Mouse (Mus musculus): Measurements from ENCODE around the gene Kirrel2. TPM values are rescaled to one million over a fixed set of nuclear protein-coding genes. Genes with fewer than 3 reads are reported as not detected.
"Not testable (repeated sequence)": the region's sequence is repeated elsewhere in the genome, so short reads cannot be mapped to it uniquely, and the experiment has no call there.

Kirrel2 gene
- not detected for total RNA-seq (2022)

GRCm38 (mm10) chr7:30457629-30458330 lies at the start of gene Kirrel2, which contains the start of gene Nphs1:
Kirrel2 (minus strand) TSS chr7:30457690.
Nphs1 (plus strand) TSS chr7:30458315.
- DNase-seq = no peak

- DNase-seq = not testable (repeated sequence)
These were observed 43.7 kb upstream of the Kirrel2 start for GRCm38 (mm10) chr7:30501159-30501558.

DNA sequence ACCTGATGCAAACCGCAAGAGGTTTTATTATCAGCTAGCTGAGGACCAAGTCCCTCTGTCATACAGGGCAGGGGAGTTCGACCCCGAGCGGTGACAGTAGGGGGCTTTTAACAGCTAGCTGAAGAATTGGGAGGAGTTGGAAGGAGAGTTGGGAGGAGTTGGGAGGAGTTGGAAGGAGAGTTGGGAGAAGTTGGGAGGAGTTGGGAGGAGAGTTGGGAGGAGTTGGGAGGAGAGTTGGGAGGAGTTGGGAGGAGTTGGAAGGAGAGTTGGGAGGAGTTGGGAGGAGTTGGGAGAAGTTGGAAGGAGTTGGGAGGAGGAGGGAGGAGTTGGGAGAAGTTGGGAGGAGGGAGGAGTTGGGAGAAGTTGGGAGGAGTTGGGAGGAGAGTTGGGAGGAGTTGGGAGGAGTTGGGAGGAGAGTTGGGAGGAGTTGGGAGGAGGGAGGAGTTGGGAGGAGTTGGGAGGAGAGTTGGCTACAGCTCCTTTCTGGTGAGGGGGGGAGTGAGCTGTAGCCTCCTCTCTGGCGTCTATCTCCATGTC lies 38.1 kb upstream of the Kirrel2 start:
- not testable (repeated sequence) for DNase-seq

GRCm38 (mm10) chr7:30493401-30493931 lies 36.0 kb upstream of the Kirrel2 start, which contains the start of gene Prodh2:
Prodh2 (plus strand) TSS chr7:30493622.
- no peak for DNase-seq

- DNase-seq = peak; percentile 54
These were observed 35.3 kb upstream of the Kirrel2 start for GRCm38 (mm10) chr7:30492765-30493164.

GRCm38 (mm10) chr7:30490957-30491307 lies 33.4 kb upstream of the Kirrel2 start:
- DNase-seq = no peak

DNA sequence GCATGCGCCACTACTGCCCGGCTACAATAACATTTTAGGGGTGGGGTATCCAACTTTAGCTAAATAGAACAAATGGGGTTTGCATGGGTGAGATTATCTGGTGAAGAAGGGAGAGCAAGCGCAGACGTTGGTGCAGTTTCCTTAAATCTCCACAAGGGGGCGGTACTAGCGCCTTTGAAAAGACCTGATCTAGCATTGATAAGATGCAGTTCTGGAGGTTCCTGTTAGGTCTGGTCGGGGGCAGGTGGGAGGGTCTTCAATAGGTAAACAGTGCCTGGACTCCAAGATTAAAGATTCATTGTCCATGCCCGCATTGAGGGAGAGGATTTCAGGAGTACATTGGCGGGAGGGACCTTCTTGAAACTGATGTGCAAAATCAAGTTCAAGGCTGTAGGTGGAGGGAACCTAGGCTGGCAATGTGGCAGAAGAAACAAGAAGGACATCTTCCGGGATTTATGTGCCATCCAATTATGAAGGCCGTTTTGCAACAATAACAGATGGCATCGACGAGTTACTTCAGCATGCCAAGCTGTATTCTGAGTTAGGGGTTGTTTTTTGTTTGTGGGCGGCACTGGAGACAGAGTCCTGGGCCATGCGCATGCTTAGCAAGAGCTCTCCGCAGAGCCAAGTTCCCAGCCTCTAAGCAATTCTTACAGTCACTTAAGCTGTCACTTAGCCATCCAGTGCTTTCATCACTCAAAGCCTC lies 32.9 kb upstream of the Kirrel2 start:
- no peak for DNase-seq

- no peak for DNase-seq
These were observed 26.8 kb upstream of the Kirrel2 start for GRCm38 (mm10) chr7:30484250-30484649.

GRCm38 (mm10) chr7:30477415-30478381 lies 20.2 kb upstream of the Kirrel2 start:
- DNase-seq = no peak

- not testable (repeated sequence) for DNase-seq
These were observed 18.6 kb upstream of the Kirrel2 start for GRCm38 (mm10) chr7:30476136-30476535.

- DNase-seq = no peak
These were observed 17.5 kb upstream of the Kirrel2 start for GRCm38 (mm10) chr7:30474999-30475398.

DNA sequence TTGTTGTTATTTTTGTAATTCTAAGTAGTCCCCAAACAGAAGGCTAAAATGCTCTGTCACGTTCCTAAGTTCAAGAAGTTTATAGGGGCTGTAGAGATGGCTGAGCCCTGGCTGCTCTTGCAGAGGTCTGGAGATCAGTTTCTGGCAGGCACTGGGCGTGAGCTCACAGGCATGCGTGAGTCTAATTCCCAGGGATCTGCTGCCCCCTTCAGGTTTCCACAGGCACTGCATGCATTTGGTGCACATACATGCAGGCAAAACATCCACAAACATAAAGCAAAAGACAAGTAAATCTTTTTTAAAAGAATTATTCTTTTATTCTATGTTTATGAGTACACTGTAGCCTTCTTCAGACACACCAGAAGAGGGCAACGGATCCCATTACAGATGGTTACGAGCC lies 14.9 kb upstream of the Kirrel2 start:
- DNase-seq = no peak

DNA sequence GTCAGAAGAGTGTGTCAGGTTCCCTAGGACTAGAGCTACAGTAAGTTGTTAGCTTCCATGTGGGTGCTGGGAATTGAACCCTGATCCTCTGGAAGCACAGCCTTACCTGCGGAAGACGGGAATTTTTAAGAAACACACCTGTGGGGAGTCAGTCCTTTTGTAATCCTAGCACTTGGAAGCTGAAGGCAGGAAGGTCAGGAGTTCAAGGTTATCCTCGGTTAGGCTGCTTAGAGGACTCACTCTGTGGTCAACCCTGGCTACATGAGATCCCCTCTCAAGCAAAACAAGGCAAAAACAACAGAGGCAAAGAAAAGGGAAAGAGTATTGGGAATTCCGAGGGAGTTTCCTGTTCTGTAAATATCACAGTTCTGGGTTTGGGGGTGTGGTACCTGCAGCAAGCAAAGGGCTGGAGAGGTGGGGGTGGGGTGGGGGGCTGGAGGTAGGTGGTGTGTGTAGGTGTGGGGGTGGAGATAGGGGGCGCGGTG lies 7.4 kb upstream of the Kirrel2 start:
- no peak for DNase-seq

- no peak for DNase-seq
These were observed 6.5 kb upstream of the Kirrel2 start for GRCm38 (mm10) chr7:30463996-30464395.

DNA sequence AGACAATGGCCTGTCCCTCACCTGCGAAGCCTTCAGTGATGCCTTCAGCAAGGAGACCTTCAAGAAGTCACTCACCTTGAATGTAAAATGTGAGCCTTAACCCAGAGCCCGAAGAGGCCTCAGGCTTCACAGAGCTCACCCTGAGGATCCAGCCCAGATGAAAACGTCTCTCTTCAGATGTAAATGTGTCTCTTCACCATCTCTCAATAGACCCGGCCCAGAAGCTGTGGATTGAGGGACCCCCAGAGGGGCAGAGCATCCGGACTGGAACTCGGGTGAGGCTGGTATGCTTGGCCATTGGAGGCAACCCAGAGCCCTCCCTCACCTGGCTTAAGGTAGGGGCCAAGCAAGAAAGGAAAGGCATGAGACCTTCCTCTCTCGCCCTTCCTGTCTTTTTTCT lies 6.1 kb upstream of the Kirrel2 start:
- DNase-seq = no peak

DNA sequence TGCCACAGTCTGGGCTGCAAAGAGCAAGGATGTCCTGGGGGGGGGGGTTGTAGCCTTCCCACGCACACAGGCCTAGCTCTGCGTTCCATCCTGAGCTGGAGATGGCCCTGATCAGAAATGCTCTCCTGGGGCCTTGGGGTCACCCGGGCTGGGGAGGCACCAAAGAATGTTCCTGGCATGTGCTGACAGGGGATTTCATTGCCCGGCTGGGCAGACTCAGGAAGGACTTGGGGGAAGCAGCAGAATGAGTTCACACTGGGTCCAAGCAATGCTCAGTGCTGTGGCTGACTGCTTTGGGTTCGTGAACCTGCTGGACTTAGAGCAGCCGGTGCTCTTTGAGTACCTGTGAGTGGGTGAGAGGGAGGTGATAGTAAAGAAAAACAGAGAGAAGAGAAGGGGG lies 2.0 kb upstream of the Kirrel2 start:
- DNase-seq = no peak

DNA sequence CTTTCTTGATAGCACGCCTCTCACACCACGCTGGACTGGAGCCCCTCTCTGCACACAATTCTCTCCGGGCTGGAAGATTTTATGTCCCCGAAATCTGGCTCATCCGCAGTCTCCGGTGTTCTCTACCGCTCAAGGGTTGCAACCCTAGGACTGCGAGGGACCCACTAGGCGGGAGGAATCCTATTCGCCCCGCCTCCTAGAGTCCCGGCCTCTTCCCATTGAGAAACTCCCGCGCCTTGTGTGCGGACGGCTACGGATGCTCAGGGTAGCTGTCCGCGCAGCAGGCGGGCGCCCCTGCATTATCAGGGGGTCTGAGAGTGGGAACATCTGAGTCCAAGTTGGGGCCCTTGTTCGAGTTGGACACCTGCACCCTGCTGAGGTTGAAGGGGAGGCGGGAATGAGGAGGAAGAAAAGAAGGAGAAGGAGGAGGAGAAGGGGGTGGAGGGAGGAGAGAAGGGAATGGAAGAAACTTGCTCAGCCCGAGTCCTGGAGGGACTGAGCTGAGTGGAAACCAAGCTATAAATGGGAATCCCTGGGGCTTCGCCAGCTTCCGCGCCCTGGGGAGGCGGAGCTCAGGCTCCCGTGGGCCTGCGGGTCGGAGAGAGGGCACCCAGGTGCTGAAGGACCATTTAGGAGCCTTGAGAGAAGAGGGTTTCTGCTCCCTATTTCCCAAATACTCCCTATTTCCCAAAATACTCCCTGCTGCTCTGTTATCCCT lies 420 bp downstream of the Kirrel2 start:
- no peak for DNase-seq

DNA sequence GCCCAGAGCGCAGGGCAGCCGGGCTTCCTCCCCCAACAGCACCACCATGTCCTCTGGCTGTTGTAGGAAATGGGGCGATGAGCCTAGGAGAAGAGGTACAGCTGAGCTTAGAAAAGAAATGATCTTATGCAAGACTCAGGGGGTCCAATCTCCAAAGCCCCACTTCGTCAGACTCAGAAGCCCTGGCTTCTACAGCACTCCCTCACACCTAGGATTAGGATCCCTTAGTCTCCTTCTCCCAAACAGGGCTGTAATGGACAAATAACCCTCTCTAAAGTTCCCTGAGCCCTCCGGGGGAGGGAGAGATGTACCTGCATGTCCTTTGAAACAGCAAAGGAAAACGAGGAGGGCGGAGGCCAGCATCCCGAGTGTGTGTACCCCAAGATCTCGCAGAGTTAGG lies 1.0 kb downstream of the Kirrel2 start:
- DNase-seq = no peak

- DNase-seq = no peak
These were observed 3.2 kb downstream of the Kirrel2 start for GRCm38 (mm10) chr7:30454259-30454658.

DNA sequence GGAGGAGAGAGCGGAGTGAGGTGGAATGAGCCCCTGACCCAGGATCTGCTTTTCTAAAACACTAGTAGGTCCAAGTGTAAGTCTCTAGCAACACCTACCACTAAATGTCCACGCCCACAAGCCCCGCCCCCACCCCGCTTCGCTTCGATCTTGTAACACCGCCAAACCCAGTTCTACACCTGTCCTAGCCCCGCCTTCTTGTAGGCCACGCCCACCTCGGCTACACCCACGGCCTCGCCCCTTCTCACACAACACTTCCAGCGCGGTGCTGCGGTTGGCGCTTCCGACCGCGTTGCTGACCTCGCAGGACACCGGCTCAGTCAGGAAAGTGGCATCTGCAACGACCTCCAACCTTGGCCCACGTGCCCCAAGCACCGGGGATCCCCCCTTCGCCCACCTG lies 3.7 kb downstream of the Kirrel2 start:
- DNase-seq = no peak

- DNase-seq = no peak
These were observed 4.2 kb downstream of the Kirrel2 start for GRCm38 (mm10) chr7:30453327-30453726.
